Mouse (Mus musculus): ENCODE data around the gene 4930426L09Rik. TPM values are rescaled to one million over a fixed set of nuclear protein-coding genes. Genes with fewer than 3 reads are reported as not detected.

The 4930426L09Rik gene
- polyA plus RNA-seq (2017; shearing (Covaris generic)): under 1 TPM; 0.38 to 0.39 TPM

DNA sequence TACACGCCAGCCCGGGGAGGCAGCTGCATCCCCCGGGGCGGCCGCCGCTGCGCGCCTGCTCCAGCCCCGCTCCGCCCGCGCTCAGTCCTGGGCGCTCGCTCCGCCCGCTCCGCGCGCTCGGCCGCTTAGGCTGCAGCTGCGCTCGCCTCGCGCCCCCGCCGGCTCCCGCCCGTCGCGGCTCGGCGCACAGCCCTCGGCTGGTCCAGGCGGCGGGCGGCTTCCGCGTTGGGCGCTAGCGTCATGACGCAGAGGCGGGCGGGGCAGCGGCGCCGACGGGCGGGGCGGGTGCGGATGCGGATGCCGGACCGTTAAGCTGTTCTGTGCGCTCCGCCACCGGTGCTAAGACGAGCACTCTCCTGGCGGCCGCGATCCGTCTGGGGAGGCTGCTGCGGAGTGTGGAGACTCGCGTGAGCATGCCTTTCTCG is at the start of gene 4930426L09Rik, which contains the start of gene Pip4k2a:
Gene 4930426L09Rik, plus strand, starts transcription at position 290 of the 425 bp plus-strand sequence.
Gene Pip4k2a, minus strand, starts transcription at position 73 of the 425 bp plus-strand sequence.

Other genes with a start within 250 kb of the 4930426L09Rik start
- gene Pip4k2a, start 217 bp upstream of the 4930426L09Rik start, polyA plus RNA-seq (2017; shearing (Covaris generic)): 10 to 100 TPM; 81.4 to 95.8 TPM
- gene Armc3, start 201.0 kb downstream of the 4930426L09Rik start, polyA plus RNA-seq (2017; shearing (Covaris generic)): 1 to 10 TPM; 2.9 to 3.7 TPM